ENCODE assay signal across 8 mouse cellular contexts in genomic region chr6:108249031-108249917, GRCm38 (mm10). TPM values are rescaled to one million over a fixed set of nuclear protein-coding genes. Genes with fewer than 3 reads are reported as not detected.
DNase-seq lines count a peak whose midpoint lies in the region; ATAC-seq and TF ChIP-seq lines count a peak whose summit lies in the region.

No protein-coding gene starts in this region.

- H3K4me3 ChIP-seq in ES-E14 (ENCODE audit: insufficient read depth in 1 of 2, low read depth in 1 of 2, low read length in 2 of 2, poor library complexity in 1 of 2, severe bottlenecking in 1 of 2), result no peak overlapping the region
- no peak overlapping the region for H3K4me3 ChIP-seq in heart, postnatal 0 days (ENCODE audit: low read depth, low read length)
- H3K4me3 ChIP-seq in liver, adult 2 months (ENCODE audit: insufficient read depth, low read depth, low read length), result no peak overlapping the region
- no peak overlapping the region for H3K4me3 ChIP-seq in cerebellum, adult 2 months (replicated peaks; ENCODE audit: insufficient read depth, low read depth, low read length)

- H3K4me1 ChIP-seq in ES-E14 (ENCODE audit: control insufficient read depth in 2 of 2, insufficient read depth in 2 of 2, low read length in 2 of 2, poor library complexity in 1 of 2), result peaks cover 0 to 18% of the 10 kb centered on the region in 2 experiments; a peak in 2 of 4 replicates
- peaks cover 40% of the 10 kb centered on the region for H3K4me1 ChIP-seq in heart, postnatal 0 days (ENCODE audit: control insufficient read depth, insufficient read depth)
- H3K4me1 ChIP-seq in liver, adult 2 months (ENCODE audit: control insufficient read depth, insufficient read depth, low read length), result peaks cover 36% of the 10 kb centered on the region
- H3K4me1 ChIP-seq in cerebellum, adult 2 months (ENCODE audit: control insufficient read depth, insufficient read depth, low read length), result no peaks in the 10 kb centered on the region

- WGBS in heart, postnatal 0 days, result 36% methylated on average over 9 of the region's 9 CpGs
- 73% methylated on average over 9 of the region's 9 CpGs for WGBS in liver, adult 2 months
- WGBS in cerebellum, adult 2 months, result 66% methylated on average over 9 of the region's 9 CpGs

- H3K4me2 ChIP-seq in heart, postnatal 0 days (ENCODE audit: low read depth, low read length), result no peak overlapping the region

- no peaks in the 10 kb centered on the region for H3K9me3 ChIP-seq in ES-E14 (ENCODE audit: control insufficient read depth, insufficient read depth, low read depth, low read length)
- no peaks in the 10 kb centered on the region for H3K9me3 ChIP-seq in heart, postnatal 0 days (replicated peaks; ENCODE audit: control insufficient read depth, low read length)

- H3K79me2 ChIP-seq in liver, adult 2 months (ENCODE audit: control insufficient read depth, insufficient read depth, low read length), result peaks cover 28% of the 10 kb centered on the region

- peak overlapping the region; percentile 35; the same call in 1 of the 2 replicates for H3K27ac ChIP-seq in ES-E14 (ENCODE audit: insufficient read depth, low read depth, low read length, poor library complexity, severe bottlenecking)
- H3K27ac ChIP-seq in heart, postnatal 0 days (ENCODE audit: low read depth), result peak overlapping the region; percentile 44
- H3K27ac ChIP-seq in liver, adult 2 months (replicated peaks; ENCODE audit: insufficient read depth, low read depth, low read length), result peak overlapping the region; percentile 63
- H3K27ac ChIP-seq in cerebellum, adult 2 months (ENCODE audit: insufficient read depth, low read length), result no peak overlapping the region; the same call in 1 of the 2 replicates

- no peak for TF ChIP-seq POLR2A in brain, embryonic 14.5 days (IDR thresholded peaks at IDR 0.05; ENCODE audit: borderline replicate concordance, extremely low read depth, insufficient read depth, insufficient read length, poor library complexity, severe bottlenecking)
- no peak for TF ChIP-seq POLR2A in liver, adult 2 months (IDR thresholded peaks at IDR 0.05; ENCODE audit: extremely low read depth, insufficient read depth, low read length)
- no peak for TF ChIP-seq POLR2A in cerebellum, adult 2 months (IDR thresholded peaks at IDR 0.05; ENCODE audit: borderline replicate concordance, insufficient read depth, low read length)

- no peak for ATAC-seq in heart, postnatal 0 days (ENCODE audit: insufficient read depth, low read depth)

- DNase-seq in ES-E14 (ENCODE audit: low read depth, low spot score), result no peak
- peak; percentile 71 for DNase-seq in brain, embryonic 14.5 days (ENCODE audit: low read depth)
- no peak for DNase-seq in heart, postnatal 0 days (ENCODE audit: low spot score)
- DNase-seq in liver, adult 2 months (ENCODE audit: extremely low read depth, low read depth, low spot score), result peak; percentile 56
- no peak for DNase-seq in cerebellum, postnatal 4 days (ENCODE audit: low spot score in 2 of 2)
- no peak for DNase-seq in cerebellum, adult 2 months
- DNase-seq in urinary bladder, postnatal 36 days (ENCODE audit: low spot score in 2 of 2), result no peak
- DNase-seq in frontal cortex, postnatal 10 days (ENCODE audit: low spot score in 2 of 2), result no peak

- no peaks in the 10 kb centered on the region for H3K27me3 ChIP-seq in heart, postnatal 0 days (ENCODE audit: control insufficient read depth, insufficient read depth, low read length)
- H3K27me3 ChIP-seq in liver, adult 2 months (ENCODE audit: control insufficient read depth, insufficient read depth, low read length), result no peaks in the 10 kb centered on the region
- H3K27me3 ChIP-seq in cerebellum, adult 2 months (ENCODE audit: control insufficient read depth, insufficient read depth, low read length), result no peaks in the 10 kb centered on the region

- TF ChIP-seq EP300 in heart, postnatal 0 days (IDR thresholded peaks at IDR 0.05; ENCODE audit: low read depth), result no peak

- no peak for TF ChIP-seq CTCF in brain, embryonic 14.5 days (IDR thresholded peaks at IDR 0.05; ENCODE audit: borderline replicate concordance, extremely low read depth, insufficient read depth, insufficient read length)
- TF ChIP-seq CTCF in heart, postnatal 0 days (IDR thresholded peaks at IDR 0.05; ENCODE audit: low read depth), result no peak
- TF ChIP-seq CTCF in liver, adult 2 months (IDR thresholded peaks at IDR 0.05; ENCODE audit: low read depth, low read length), result no peak
- no peak for TF ChIP-seq CTCF in cerebellum, adult 2 months (IDR thresholded peaks at IDR 0.05; ENCODE audit: borderline replicate concordance, insufficient read depth, low read depth, low read length)

- H3K9ac ChIP-seq in ES-E14 (ENCODE audit: insufficient read depth, low read depth, low read length, poor library complexity, severe bottlenecking), result no peak overlapping the region
- H3K9ac ChIP-seq in heart, postnatal 0 days (replicated peaks; ENCODE audit: low read depth, low read length), result 0 out of 2 replicates have a peak overlapping the region, but pooled peaks have one; percentile 4
- 0 out of 2 replicates have a peak overlapping the region, but pooled peaks have one; percentile 15 for H3K9ac ChIP-seq in liver, adult 2 months (ENCODE audit: low read depth, low read length)

- in situ Hi-C loops in ES-E14 (cut with MboI; ENCODE audit: low sequenced_read_pairs in 2 of 2, unreplicated experiment in 2 of 2), result no loop called here

- no peaks in the 10 kb centered on the region for H3K36me3 ChIP-seq in ES-E14 (ENCODE audit: control insufficient read depth, insufficient read depth, low read length, poor library complexity, severe bottlenecking)
- H3K36me3 ChIP-seq in heart, postnatal 0 days (replicated peaks; ENCODE audit: control insufficient read depth, insufficient read depth, low read length), result no peaks in the 10 kb centered on the region; the same call in 1 of the 2 replicates
- H3K36me3 ChIP-seq in liver, adult 2 months (ENCODE audit: control insufficient read depth, insufficient read depth, low read length), result peaks cover 5% of the 10 kb centered on the region

TF ChIP-seq in ES-E14, 5 proteins besides CTCF, POLR2A, EP300 and RAD21:
- TF ChIP-seq ZC3H11A (IDR thresholded peaks at IDR 0.05; ENCODE audit: borderline replicate concordance, low read depth, low read length) (no peak), CHD2 (IDR thresholded peaks at IDR 0.05; ENCODE audit: low read depth, low read length) (no peak), HCFC1 (IDR thresholded peaks at IDR 0.05; ENCODE audit: borderline replicate concordance, insufficient read depth, low read length) (no peak), ZNF384 (IDR thresholded peaks at IDR 0.05; ENCODE audit: low read depth, low read length) (no peak), MAFK (IDR thresholded peaks at IDR 0.05; ENCODE audit: insufficient read depth, low read depth, low read length) (no peak)

RNA-seq across cellular contexts. Expression of gene Itpr1, which starts 36.4 kb away (rescaled TPM):
- 52.8 and 87.9 TPM in 2 replicates for total RNA-seq in ES-E14 (2012; rRNA removed)
- 7.5 and 9.9 TPM in 2 replicates for polyA plus RNA-seq in brain, embryonic 14.5 days (2012; rRNA removed)
- 22.2 and 41.9 TPM in 2 replicates for total RNA-seq in heart, postnatal 0 days (2014; rRNA removed; ENCODE audit: low replicate concordance)
- 5.7 and 7.1 TPM in 2 replicates for polyA plus RNA-seq in heart, postnatal 0 days (2015; fragmentation: Nextera tagmentation; extraction: Ambion mirVana)
- 55.0 and 56.6 TPM in 2 replicates for total RNA-seq in liver, adult 2 months (2014; rRNA removed)
- 6.9 and 9.2 TPM in 2 replicates for polyA plus RNA-seq in liver, adult 2 months (2012; rRNA removed)
- polyA plus RNA-seq in cerebellum, adult 2 months (2012; rRNA removed), result 529 and 611 TPM in 2 replicates

Comparison
In these comparisons a context has a peak if more than half of its experiments do, and no peak if none do; other contexts are left out.
1. DNase-seq: peak in brain, embryonic 14.5 days (single experiment) and liver, adult 2 months (single experiment); none in ES-E14 (single experiment), heart, postnatal 0 days (single experiment), cerebellum, postnatal 4 days (0 of 2), cerebellum, adult 2 months (0 of 2), urinary bladder, postnatal 36 days (0 of 2) and frontal cortex, postnatal 10 days (0 of 2).
2. RNA of gene Itpr1, which starts 36.4 kb away (polyA plus RNA-seq): 529 to 611 TPM in cerebellum, adult 2 months; 7.5 to 9.9 TPM in brain, embryonic 14.5 days, 5.7 to 7.1 TPM in heart, postnatal 0 days and 6.9 to 9.2 TPM in liver, adult 2 months; every median in the first group is over 10 times any median in the second.